In genomic region chr8:79004341-79004740, GRCm38 (mm10) we compare ENCODE assay signal across 17 mouse cellular contexts.
"Had no signal": no experiment of that assay in that cellular context is flagged by ENCODE, and none has a peak within 500 bp of the region (broad histone marks: within the 10 kb centered on the region; RNA-seq: fewer than 3 reads in every experiment).

No protein-coding gene starts in this region.

- H3K27ac ChIP-seq: liver, embryonic 14.5 days; midbrain, embryonic 10.5 days; midbrain, embryonic 12.5 days; neural tube, embryonic 13.5 days; neural tube, embryonic 15.5 days; stomach, embryonic 15.5 days; stomach, postnatal 0 days had no signal

- H3K4me3 ChIP-seq: midbrain, embryonic 10.5 days; midbrain, embryonic 12.5 days; myocyte; neural tube, embryonic 13.5 days; neural tube, embryonic 15.5 days; stomach, embryonic 15.5 days had no signal

- DNase-seq: lung, adult 18-20 months; lung, embryonic 14.5 days; lung, postnatal 10 days; lung, postnatal 4 days; midbrain, embryonic 14.5 days; right cerebral cortex, postnatal 14 days; thymus, adult 2 months; thymus, postnatal 25 days; thymus, postnatal 4 days had no signal
